Mouse (Mus musculus): ENCODE measurements around the gene Taf5l. TPM values are rescaled to one million over a fixed set of nuclear protein-coding genes. Genes with fewer than 3 reads are reported as not detected.

Gene Taf5l
- polyA plus RNA-seq, 1 experiment from 2014 or later, result 24.2 TPM

GRCm38 (mm10) chr8:123990277-123991049, 30.7 kb downstream of the Taf5l start:
- no peak overlapping the region for H3K4me2 ChIP-seq (replicated peaks)
- ATAC-seq (ENCODE audit: low FRiP score) (no peak), DNase-seq (ENCODE audit: low spot score) (no peak)
- WGBS, result 93% methylated on average over 13 of the region's 13 CpGs
- no peaks in the 10 kb centered on the region for H3K4me1 ChIP-seq (replicated peaks; ENCODE audit: control insufficient read depth, insufficient read depth, low read length)
- H3K4me3 ChIP-seq (replicated peaks; ENCODE audit: low read length), result no peak overlapping the region
- H3K9ac ChIP-seq, result no peak overlapping the region
- no peaks in the 10 kb centered on the region for H3K9me3 ChIP-seq (ENCODE audit: control insufficient read depth, low read length)
- H3K27me3 ChIP-seq (ENCODE audit: control insufficient read depth, insufficient read depth, low read length), result no peaks in the 10 kb centered on the region
- H3K27ac ChIP-seq, result no peak overlapping the region
- H3K36me3 ChIP-seq (replicated peaks; ENCODE audit: control insufficient read depth, insufficient read depth), result 0 out of 2 replicates have a peak, but pooled peaks cover 8% of the 10 kb centered on the region

- no peak for ATAC-seq (ENCODE audit: low FRiP score)
- no peak overlapping the region for H3K27ac ChIP-seq
- H3K9ac ChIP-seq, result no peak overlapping the region
- no peaks in the 10 kb centered on the region for H3K27me3 ChIP-seq (ENCODE audit: control insufficient read depth, insufficient read depth, low read length)
- H3K4me1 ChIP-seq (replicated peaks; ENCODE audit: control insufficient read depth, insufficient read depth, low read length), result no peaks in the 10 kb centered on the region
- no peak overlapping the region for H3K4me2 ChIP-seq (replicated peaks)
- no peak overlapping the region for H3K4me3 ChIP-seq (replicated peaks; ENCODE audit: low read length)
- no peak for DNase-seq (ENCODE audit: low spot score)
- WGBS, result 84% methylated on average over 7 of the region's 7 CpGs
- 0 out of 2 replicates have a peak, but pooled peaks cover 2% of the 10 kb centered on the region for H3K36me3 ChIP-seq (replicated peaks; ENCODE audit: control insufficient read depth, insufficient read depth)
- no peaks in the 10 kb centered on the region for H3K9me3 ChIP-seq (ENCODE audit: control insufficient read depth, low read length)
Measured at GRCm38 (mm10) chr8:123989128-123989527, 32.1 kb downstream of the Taf5l start.

GRCm38 (mm10) chr8:123988605-123989038, 32.6 kb downstream of the Taf5l start:
- H3K4me3 ChIP-seq (replicated peaks; ENCODE audit: low read length), result no peak overlapping the region
- 75% methylated on average over 6 of the region's 6 CpGs for WGBS

GRCm38 (mm10) chr8:123982826-123983400, 38.3 kb downstream of the Taf5l start, which contains the start of gene Abcb10:
Gene Abcb10, minus strand, starts transcription at chr8:123983122.
- WGBS, result under 1% methylated on average over 55 of the region's 56 CpGs
- H3K9me3 ChIP-seq (ENCODE audit: control insufficient read depth, low read length), result no peaks in the 10 kb centered on the region
- H3K4me2 ChIP-seq (replicated peaks), result peak within 1 kb of the TSS; percentile 95
- no peaks in the 10 kb centered on the region for H3K27me3 ChIP-seq (ENCODE audit: control insufficient read depth, insufficient read depth, low read length)
- H3K27ac ChIP-seq, result peak within 1 kb of the TSS; percentile 69
- H3K4me1 ChIP-seq (replicated peaks; ENCODE audit: control insufficient read depth, insufficient read depth, low read length), result peaks cover 10% of the 10 kb centered on the region
- H3K36me3 ChIP-seq (replicated peaks; ENCODE audit: control insufficient read depth, insufficient read depth), result no peaks in the 10 kb centered on the region
- peak; percentile 77 for DNase-seq (ENCODE audit: low spot score)
- peak; percentile 90 for ATAC-seq (ENCODE audit: low FRiP score)
- peak within 1 kb of the TSS; percentile 88 for H3K9ac ChIP-seq
- H3K4me3 ChIP-seq (replicated peaks; ENCODE audit: low read length), result peak within 1 kb of the TSS; percentile 89

More at GRCm38 (mm10) chr8:123988605-123989038, 32.6 kb downstream of the Taf5l start:
- Histone ChIP-seq H3K36me3 (replicated peaks; ENCODE audit: control insufficient read depth, insufficient read depth) (no peaks in the 10 kb centered on the region), H3K27me3 (ENCODE audit: control insufficient read depth, insufficient read depth, low read length) (no peaks in the 10 kb centered on the region), H3K9ac (no peak overlapping the region), H3K4me2 (replicated peaks) (no peak overlapping the region), H3K27ac (no peak overlapping the region), H3K4me1 (replicated peaks; ENCODE audit: control insufficient read depth, insufficient read depth, low read length) (no peaks in the 10 kb centered on the region), H3K9me3 (ENCODE audit: control insufficient read depth, low read length) (no peaks in the 10 kb centered on the region)
- no peak for ATAC-seq (ENCODE audit: low FRiP score)
- no peak for DNase-seq (ENCODE audit: low spot score)

- Histone ChIP-seq H3K4me3 (replicated peaks; ENCODE audit: low read length) (peak overlapping the region; percentile 89), H3K36me3 (replicated peaks; ENCODE audit: control insufficient read depth, insufficient read depth) (no peaks in the 10 kb centered on the region), H3K9ac (peak overlapping the region; percentile 88), H3K9me3 (ENCODE audit: control insufficient read depth, low read length) (no peaks in the 10 kb centered on the region), H3K4me2 (replicated peaks) (peak overlapping the region; percentile 95), H3K27me3 (ENCODE audit: control insufficient read depth, insufficient read depth, low read length) (no peaks in the 10 kb centered on the region), H3K4me1 (replicated peaks; ENCODE audit: control insufficient read depth, insufficient read depth, low read length) (peaks cover 10% of the 10 kb centered on the region), H3K27ac (peak overlapping the region; percentile 69; the same call in 1 of the 2 replicates)
- ATAC-seq (ENCODE audit: low FRiP score), result peak; percentile 29
- DNase-seq (ENCODE audit: low spot score), result peak; percentile 28
- WGBS, result 2% methylated on average over 34 of the region's 48 CpGs
Measured at GRCm38 (mm10) chr8:123982291-123982793, 38.9 kb downstream of the Taf5l start.

GRCm38 (mm10) chr8:123981674-123982073, 39.5 kb downstream of the Taf5l start:
- Histone ChIP-seq H3K27me3 (ENCODE audit: control insufficient read depth, insufficient read depth, low read length) (no peaks in the 10 kb centered on the region), H3K4me3 (replicated peaks; ENCODE audit: low read length) (peak overlapping the region; percentile 89), H3K9ac (peak overlapping the region; percentile 88), H3K9me3 (ENCODE audit: control insufficient read depth, low read length) (no peaks in the 10 kb centered on the region), H3K4me1 (replicated peaks; ENCODE audit: control insufficient read depth, insufficient read depth, low read length) (peaks cover 10% of the 10 kb centered on the region), H3K36me3 (replicated peaks; ENCODE audit: control insufficient read depth, insufficient read depth) (no peaks in the 10 kb centered on the region), H3K4me2 (replicated peaks) (peak overlapping the region; percentile 95), H3K27ac (no peak overlapping the region)
- WGBS, result 42% methylated on average over 4 of the region's 4 CpGs
- no peak for DNase-seq (ENCODE audit: low spot score)
- ATAC-seq (ENCODE audit: low FRiP score), result no peak

GRCm38 (mm10) chr8:123980239-123980638, 41.0 kb downstream of the Taf5l start:
- Histone ChIP-seq H3K27me3 (ENCODE audit: control insufficient read depth, insufficient read depth, low read length) (no peaks in the 10 kb centered on the region), H3K9ac (no peak overlapping the region), H3K36me3 (replicated peaks; ENCODE audit: control insufficient read depth, insufficient read depth) (no peaks in the 10 kb centered on the region), H3K4me1 (replicated peaks; ENCODE audit: control insufficient read depth, insufficient read depth, low read length) (peaks cover 10% of the 10 kb centered on the region), H3K9me3 (ENCODE audit: control insufficient read depth, low read length) (no peaks in the 10 kb centered on the region), H3K4me3 (replicated peaks; ENCODE audit: low read length) (no peak overlapping the region), H3K4me2 (replicated peaks) (no peak overlapping the region), H3K27ac (no peak overlapping the region)
- WGBS, result 80% methylated on average over 4 of the region's 4 CpGs
- ATAC-seq (ENCODE audit: low FRiP score) (no peak), DNase-seq (ENCODE audit: low spot score) (no peak)

- Histone ChIP-seq H3K27me3 (ENCODE audit: control insufficient read depth, insufficient read depth, low read length) (no peaks in the 10 kb centered on the region), H3K9ac (no peak overlapping the region), H3K4me2 (replicated peaks) (no peak overlapping the region), H3K4me1 (replicated peaks; ENCODE audit: control insufficient read depth, insufficient read depth, low read length) (peaks cover 10% of the 10 kb centered on the region), H3K36me3 (replicated peaks; ENCODE audit: control insufficient read depth, insufficient read depth) (no peaks in the 10 kb centered on the region), H3K4me3 (replicated peaks; ENCODE audit: low read length) (no peak overlapping the region), H3K27ac (no peak overlapping the region), H3K9me3 (ENCODE audit: control insufficient read depth, low read length) (no peaks in the 10 kb centered on the region)
- 81% methylated on average over 8 of the region's 8 CpGs for WGBS
- DNase-seq (ENCODE audit: low spot score), result no peak
- ATAC-seq (ENCODE audit: low FRiP score), result no peak
Measured at GRCm38 (mm10) chr8:123978926-123979325, 42.3 kb downstream of the Taf5l start.

GRCm38 (mm10) chr8:123978166-123978838, 42.9 kb downstream of the Taf5l start:
- no peak for ATAC-seq (ENCODE audit: low FRiP score)
- DNase-seq (ENCODE audit: low spot score), result no peak
- WGBS, result 72% methylated on average over 14 of the region's 14 CpGs
- H3K9ac ChIP-seq, result no peak overlapping the region
- H3K27me3 ChIP-seq (ENCODE audit: control insufficient read depth, insufficient read depth, low read length), result no peaks in the 10 kb centered on the region
- H3K4me3 ChIP-seq (replicated peaks; ENCODE audit: low read length), result no peak overlapping the region
- H3K9me3 ChIP-seq (ENCODE audit: control insufficient read depth, low read length), result no peaks in the 10 kb centered on the region
- H3K4me1 ChIP-seq (replicated peaks; ENCODE audit: control insufficient read depth, insufficient read depth, low read length), result peaks cover 10% of the 10 kb centered on the region
- H3K27ac ChIP-seq, result no peak overlapping the region
- no peaks in the 10 kb centered on the region for H3K36me3 ChIP-seq (replicated peaks; ENCODE audit: control insufficient read depth, insufficient read depth)
- no peak overlapping the region for H3K4me2 ChIP-seq (replicated peaks)

Data from hindbrain, embryonic 14.5 days (tissue).